Mouse (Mus musculus): ENCODE measurements at regions not wholly inside any gene's neighbourhood (a gene's known extent, or its start where the extent isn't known, plus 50 kb on each side); places are given as distances from the start of the nearest gene placed in this dataset.

- Histone ChIP-seq H3K9me3 (0 out of 2 replicates have a peak, but pooled peaks cover 5% of the 10 kb centered on the region), H3K27me3 (replicated peaks) (peaks cover 1% of the 10 kb centered on the region), H3K4me1 (no peaks in the 10 kb centered on the region), H3K4me3 (replicated peaks) (no peak overlapping the region), H3K36me3 (replicated peaks; ENCODE audit: low read length) (no peaks in the 10 kb centered on the region)
- no peak for TF ChIP-seq GATA1 (IDR thresholded peaks at IDR 0.05; ENCODE audit: borderline replicate concordance, low read length)
Measured at GRCm38 (mm10) chr8:117852521-117852920, 50.8 kb upstream of the Mphosph6 start.

All from megakaryocyte, embryonic 14.5 days (primary cell).